Mouse (Mus musculus): Measurements from ENCODE around the gene Patj. TPM values are rescaled to one million over a fixed set of nuclear protein-coding genes. Genes with fewer than 3 reads are reported as not detected.

Gene Patj
- polyA plus RNA-seq, 2 experiments, result 11.9 to 16.7 TPM

GRCm38 (mm10) chr4:98659032-98659431 lies 263.4 kb downstream of the Patj start:
- H3K4me1 ChIP-seq (ENCODE audit: control insufficient read depth, insufficient read depth, low read length), result peaks cover 31% of the 10 kb centered on the region
- 26% methylated on average over 2 of the region's 2 CpGs for WGBS
- H3K4me3 ChIP-seq (replicated peaks; ENCODE audit: low read length), result no peak overlapping the region

GRCm38 (mm10) chr4:98660534-98660933 lies 264.9 kb downstream of the Patj start:
- Histone ChIP-seq H3K4me1 (ENCODE audit: control insufficient read depth, insufficient read depth, low read length) (peaks cover 24% of the 10 kb centered on the region), H3K4me2 (replicated peaks; ENCODE audit: low read depth, low read length, severe bottlenecking) (no peak overlapping the region), H3K36me3 (ENCODE audit: control insufficient read depth, insufficient read depth, low read length) (peaks cover 3% of the 10 kb centered on the region), H3K9ac (ENCODE audit: low read depth, low read length, severe bottlenecking) (no peak overlapping the region), H3K9me3 (ENCODE audit: control insufficient read depth, low read length) (peaks cover 10% of the 10 kb centered on the region), H3K27me3 (ENCODE audit: control insufficient read depth, insufficient read depth, low read length) (no peaks in the 10 kb centered on the region), H3K4me3 (replicated peaks; ENCODE audit: low read length) (no peak overlapping the region), H3K27ac (replicated peaks; ENCODE audit: low read depth, low read length) (no peak overlapping the region)
- DNase-seq (ENCODE audit: low spot score) (peak; percentile 33), ATAC-seq (ENCODE audit: low FRiP score, low read depth) (no peak)
- 52% methylated on average over 2 of the region's 2 CpGs for WGBS
- no peak for TF ChIP-seq POLR2A (IDR thresholded peaks at IDR 0.05; ENCODE audit: borderline replicate concordance, extremely low read depth, insufficient read depth, insufficient read length)

More at GRCm38 (mm10) chr4:98659032-98659431, 263.4 kb downstream of the Patj start:
- peak; percentile 62; the same call in 1 of the 2 replicates for ATAC-seq (ENCODE audit: low FRiP score, low read depth)
- Histone ChIP-seq H3K27me3 (ENCODE audit: control insufficient read depth, insufficient read depth, low read length) (no peaks in the 10 kb centered on the region), H3K9me3 (ENCODE audit: control insufficient read depth, low read length) (peaks cover 10% of the 10 kb centered on the region), H3K27ac (replicated peaks; ENCODE audit: low read depth, low read length) (no peak overlapping the region), H3K9ac (ENCODE audit: low read depth, low read length, severe bottlenecking) (no peak overlapping the region), H3K4me2 (replicated peaks; ENCODE audit: low read depth, low read length, severe bottlenecking) (no peak overlapping the region), H3K36me3 (ENCODE audit: control insufficient read depth, insufficient read depth, low read length) (peaks cover 3% of the 10 kb centered on the region)
- peak; percentile 50 for DNase-seq (ENCODE audit: low spot score)
- no peak for TF ChIP-seq POLR2A (IDR thresholded peaks at IDR 0.05; ENCODE audit: borderline replicate concordance, extremely low read depth, insufficient read depth, insufficient read length)

GRCm38 (mm10) chr4:98665884-98666283 lies 270.3 kb downstream of the Patj start:
- no peak for ATAC-seq (ENCODE audit: low FRiP score, low read depth)
- Histone ChIP-seq H3K27me3 (ENCODE audit: control insufficient read depth, insufficient read depth, low read length) (no peaks in the 10 kb centered on the region), H3K9me3 (ENCODE audit: control insufficient read depth, low read length) (peaks cover 10% of the 10 kb centered on the region), H3K36me3 (ENCODE audit: control insufficient read depth, insufficient read depth, low read length) (peaks cover 3% of the 10 kb centered on the region), H3K4me2 (replicated peaks; ENCODE audit: low read depth, low read length, severe bottlenecking) (no peak overlapping the region), H3K9ac (ENCODE audit: low read depth, low read length, severe bottlenecking) (no peak overlapping the region), H3K27ac (replicated peaks; ENCODE audit: low read depth, low read length) (no peak overlapping the region), H3K4me1 (ENCODE audit: control insufficient read depth, insufficient read depth, low read length) (peaks cover 9% of the 10 kb centered on the region), H3K4me3 (replicated peaks; ENCODE audit: low read length) (no peak overlapping the region)
- no peak for DNase-seq (ENCODE audit: low spot score)
- 83% methylated on average over 7 of the region's 7 CpGs for WGBS
- no peak for TF ChIP-seq POLR2A (IDR thresholded peaks at IDR 0.05; ENCODE audit: borderline replicate concordance, extremely low read depth, insufficient read depth, insufficient read length)

- H3K36me3 ChIP-seq (ENCODE audit: control insufficient read depth, insufficient read depth, low read length), result peaks cover 3% of the 10 kb centered on the region
- 0 out of 2 replicates have a peak overlapping the region, but pooled peaks have one; percentile 19 for H3K27ac ChIP-seq (replicated peaks; ENCODE audit: low read depth, low read length)
- ATAC-seq (ENCODE audit: low FRiP score, low read depth), result no peak
- peaks cover 9% of the 10 kb centered on the region for H3K4me1 ChIP-seq (ENCODE audit: control insufficient read depth, insufficient read depth, low read length)
- no peaks in the 10 kb centered on the region for H3K27me3 ChIP-seq (ENCODE audit: control insufficient read depth, insufficient read depth, low read length)
- no peak overlapping the region for H3K4me2 ChIP-seq (replicated peaks; ENCODE audit: low read depth, low read length, severe bottlenecking)
- DNase-seq (ENCODE audit: low spot score), result no peak
- TF ChIP-seq POLR2A (IDR thresholded peaks at IDR 0.05; ENCODE audit: borderline replicate concordance, extremely low read depth, insufficient read depth, insufficient read length), result no peak
- WGBS, result 81% methylated on average over 1 of the region's 1 CpGs
- H3K9ac ChIP-seq (ENCODE audit: low read depth, low read length, severe bottlenecking), result no peak overlapping the region
- H3K9me3 ChIP-seq (ENCODE audit: control insufficient read depth, low read length), result peaks cover 10% of the 10 kb centered on the region
- H3K4me3 ChIP-seq (replicated peaks; ENCODE audit: low read length), result no peak overlapping the region
These were observed 270.9 kb downstream of the Patj start for GRCm38 (mm10) chr4:98666451-98666850.

DNA sequence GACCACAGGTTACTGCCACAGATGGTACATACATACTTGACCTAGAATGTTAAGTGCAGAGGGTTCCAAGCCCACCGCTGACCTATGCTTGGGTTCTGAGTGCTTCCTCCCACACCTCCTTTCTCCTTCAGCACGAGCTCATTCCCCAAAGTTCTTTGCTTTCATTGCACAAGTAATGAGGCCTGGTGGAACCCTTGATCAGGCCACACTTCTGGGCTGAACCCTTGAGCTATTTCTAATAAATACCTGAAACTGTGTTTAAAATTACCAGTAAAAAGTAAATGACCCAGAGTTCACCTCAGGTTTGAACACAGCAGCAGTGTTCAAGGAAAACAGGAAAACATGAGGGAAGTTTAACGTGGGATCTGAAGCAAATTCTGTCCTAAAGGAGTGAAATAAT lies 271.4 kb downstream of the Patj start:
- Histone ChIP-seq H3K4me1 (ENCODE audit: control insufficient read depth, insufficient read depth, low read length) (peaks cover 9% of the 10 kb centered on the region), H3K27me3 (ENCODE audit: control insufficient read depth, insufficient read depth, low read length) (no peaks in the 10 kb centered on the region), H3K36me3 (ENCODE audit: control insufficient read depth, insufficient read depth, low read length) (peaks cover 3% of the 10 kb centered on the region), H3K4me3 (replicated peaks; ENCODE audit: low read length) (no peak overlapping the region), H3K9me3 (ENCODE audit: control insufficient read depth, low read length) (peaks cover 10% of the 10 kb centered on the region), H3K27ac (replicated peaks; ENCODE audit: low read depth, low read length) (no peak overlapping the region), H3K9ac (ENCODE audit: low read depth, low read length, severe bottlenecking) (no peak overlapping the region), H3K4me2 (replicated peaks; ENCODE audit: low read depth, low read length, severe bottlenecking) (no peak overlapping the region)
- TF ChIP-seq POLR2A (IDR thresholded peaks at IDR 0.05; ENCODE audit: borderline replicate concordance, extremely low read depth, insufficient read depth, insufficient read length), result no peak
- peak; percentile 26 for DNase-seq (ENCODE audit: low spot score)
- ATAC-seq (ENCODE audit: low FRiP score, low read depth), result peak; percentile 60
- 18% methylated on average over 3 of the region's 3 CpGs for WGBS

Measured in limb, embryonic 14.5 days (tissue).